Mouse (Mus musculus) kidney, adult 2 months (tissue): ENCODE data around the gene Zfp839. TPM values are rescaled to one million over a fixed set of nuclear protein-coding genes. Genes with fewer than 3 reads are reported as not detected.

Source experiments
- DNase-seq: peaks from one replicate; pipeline ENCODE4 v3.0.0; 2021
- H3K27ac ChIP-seq: fragments of 200-500 bp; 2 replicates; pipeline ENCODE4 v1.5.1; 2012; ENCODE audit warnings: low read depth, low read length, control low read depth, inconsistent platforms; ENCODE audit not compliant: insufficient read depth
- H3K27me3 ChIP-seq: fragments of 200-500 bp; replicated peaks from 2 replicates; pipeline ENCODE4 v1.6.1; 2012; ENCODE audit warnings: mild to moderate bottlenecking, moderate library complexity, low read length, inconsistent platforms; ENCODE audit not compliant: control insufficient read depth, insufficient read depth
- H3K36me3 ChIP-seq: fragments of 200-500 bp; 2 replicates; pipeline ENCODE4 v1.6.1; 2012; ENCODE audit warnings: mild to moderate bottlenecking, moderate library complexity, low read length, inconsistent platforms; ENCODE audit not compliant: control insufficient read depth, insufficient read depth
- H3K4me1 ChIP-seq: fragments of 200-500 bp; 2 replicates; pipeline ENCODE4 v1.6.1; 2011; ENCODE audit warnings: low read length; ENCODE audit not compliant: control insufficient read depth, insufficient read depth
- H3K4me3 ChIP-seq: fragments of 200-500 bp; 2 replicates; pipeline ENCODE4 v1.5.1; 2011; ENCODE audit warnings: mild to moderate bottlenecking, low read depth, low read length, control low read depth; ENCODE audit not compliant: insufficient read depth
- CTCF ChIP-seq: fragments of 200-500 bp; conservative IDR thresholded peaks from 2 replicates; pipeline ENCODE4 v1.5.1; 2011; ENCODE audit warnings: low read depth, mild to moderate bottlenecking, control low read depth, low read length, moderate library complexity, mixed read lengths; ENCODE audit not compliant: insufficient read depth, insufficient read length
- POLR2A ChIP-seq: fragments of 200-500 bp; IDR thresholded peaks from one replicate; pipeline ENCODE4 v1.6.1; 2011; ENCODE audit warnings: low read depth, low read length, control low read depth
- WGBS: fragments of 180-500 bp; shearing (Covaris S2); methylation state at CpG from one replicate; pipeline ENCODE4 v1.1.7; 2018; 5-methylcytosine and 5-hydroxymethylcytosine counted together
- polyA plus RNA-seq: library from polyadenylated mRNA; depleted of rRNA; stranded (reverse); fragments of >200 nt; gene quantifications from 2 replicates; pipeline ENCODE4 v1.2.3, GENCODE M21; 2012; rRNA removed

The Zfp839 gene
- polyA plus RNA-seq, 1 experiment, result 9.0 TPM

DNA sequence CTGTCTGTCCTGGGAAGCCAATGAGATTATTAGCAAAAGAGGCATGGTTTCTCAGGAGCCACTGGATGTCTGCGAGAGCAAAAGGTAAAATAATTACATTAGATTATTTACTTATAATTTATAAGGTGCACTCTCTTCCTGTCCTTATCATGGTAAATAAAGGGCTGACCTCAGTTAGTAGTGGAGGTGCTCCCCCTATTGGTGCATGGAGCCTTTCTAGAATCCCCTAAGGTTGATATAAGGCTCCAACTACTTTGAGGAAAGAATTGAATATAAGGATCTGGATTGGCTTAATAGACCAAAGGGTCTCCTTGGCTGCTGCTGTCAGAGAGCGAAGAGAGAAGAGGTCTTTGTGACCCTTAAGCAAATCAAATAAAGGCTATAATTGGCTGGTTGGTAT, 53.5 kb downstream of the Zfp839 start:
- Histone ChIP-seq H3K27ac (no peak overlapping the region), H3K4me3 (no peak overlapping the region), H3K36me3 (no peaks in the 10 kb centered on the region), H3K27me3 (no peaks in the 10 kb centered on the region), H3K4me1 (peaks cover 7% of the 10 kb centered on the region; the same call in 1 of the 2 replicates)
- 89% methylated on average over 2 of the region's 2 CpGs for WGBS
- peak; percentile 43 for DNase-seq
- TF ChIP-seq CTCF (0 out of 2 replicates have a peak, but pooled peaks have one; percentile 6), POLR2A (no peak)

DNA sequence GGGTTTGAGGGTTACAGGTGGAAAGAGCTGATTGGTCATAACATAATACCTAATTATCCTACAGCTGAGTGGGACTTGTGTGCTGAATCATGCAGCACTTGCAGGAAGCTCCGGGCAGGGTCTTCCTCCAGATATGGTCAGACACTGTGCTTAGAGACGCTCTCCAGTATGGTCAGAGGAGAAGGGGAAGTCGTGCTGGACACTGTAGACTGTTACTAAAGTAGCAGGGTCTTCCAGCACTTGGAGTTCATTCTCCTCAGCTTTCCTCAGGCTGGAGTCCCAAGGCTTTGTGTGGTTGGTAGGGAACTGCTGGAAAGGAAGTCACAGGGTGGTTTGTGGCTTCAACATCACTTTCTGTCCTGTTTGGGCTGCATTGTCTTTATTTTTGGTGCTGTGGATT, 57.8 kb downstream of the Zfp839 start:
- TF ChIP-seq POLR2A (no peak), CTCF (no peak)
- Histone ChIP-seq H3K4me3 (no peak overlapping the region), H3K4me1 (peaks cover 7% of the 10 kb centered on the region; the same call in 1 of the 2 replicates), H3K27ac (no peak overlapping the region), H3K27me3 (no peaks in the 10 kb centered on the region), H3K36me3 (no peaks in the 10 kb centered on the region)
- WGBS, result 70% methylated on average over 3 of the region's 3 CpGs
- no peak for DNase-seq

DNA sequence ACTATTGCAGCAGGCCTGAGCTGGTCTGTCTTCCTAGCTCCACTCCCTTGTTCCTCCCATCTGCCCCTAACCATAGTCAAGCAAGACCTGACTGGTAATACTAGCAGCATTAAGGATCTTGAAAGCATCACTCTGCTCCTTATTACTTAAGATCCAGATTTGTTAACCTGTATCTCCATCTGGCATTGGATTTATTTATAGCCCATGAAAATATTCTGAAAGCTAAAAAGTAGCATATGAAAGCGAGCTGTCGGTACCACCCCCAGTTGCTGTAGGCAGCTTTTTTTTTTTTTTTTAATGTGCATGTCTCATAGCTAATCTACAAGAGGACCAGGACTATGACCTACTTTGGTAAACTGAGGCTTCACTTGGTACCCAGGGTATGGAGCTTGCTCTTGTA, 59.9 kb downstream of the Zfp839 start:
- WGBS, result 93% methylated on average over 2 of the region's 2 CpGs
- H3K36me3 ChIP-seq, result no peaks in the 10 kb centered on the region
- DNase-seq, result no peak
- no peak overlapping the region for H3K27ac ChIP-seq
- peaks cover 7% of the 10 kb centered on the region; the same call in 1 of the 2 replicates for H3K4me1 ChIP-seq
- H3K4me3 ChIP-seq, result no peak overlapping the region
- TF ChIP-seq POLR2A (no peak), CTCF (no peak)
- no peaks in the 10 kb centered on the region for H3K27me3 ChIP-seq

DNA sequence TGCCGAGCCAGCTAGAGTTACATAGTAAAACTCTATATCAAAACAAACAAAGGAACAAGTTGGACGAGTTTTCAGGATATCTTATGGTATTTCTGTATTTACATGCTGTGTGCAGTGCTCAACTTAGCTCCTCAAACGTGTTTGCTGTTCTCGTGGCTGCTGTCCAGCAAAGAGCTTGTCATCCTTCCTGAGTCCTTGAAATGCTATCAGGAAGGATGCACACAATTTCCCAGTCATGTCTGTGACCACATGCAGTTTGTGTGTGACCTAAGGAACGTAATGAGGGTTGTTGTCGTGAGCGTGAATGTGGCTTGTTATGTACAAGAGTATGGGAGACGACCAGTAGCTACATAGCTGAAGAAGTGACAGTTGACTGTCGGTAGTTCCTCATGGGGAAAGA, 65.7 kb downstream of the Zfp839 start:
- Histone ChIP-seq H3K27ac (no peak overlapping the region), H3K4me1 (no peaks in the 10 kb centered on the region), H3K27me3 (no peaks in the 10 kb centered on the region), H3K36me3 (peaks cover 2% of the 10 kb centered on the region; the same call in 1 of the 2 replicates), H3K4me3 (no peak overlapping the region)
- TF ChIP-seq POLR2A, result no peak
- DNase-seq, result no peak
- 72% methylated on average over 9 of the region's 9 CpGs for WGBS

Other genes starting within 250 kb of the Zfp839 start
- gene Dync1h1, start 248.8 kb upstream of the Zfp839 start, polyA plus RNA-seq, result 186 and 236 TPM in 2 replicates
- gene 1700001K19Rik, start 167.6 kb upstream of the Zfp839 start, polyA plus RNA-seq, result not detected in 2 replicates
- 95.6 and 115 TPM in 2 replicates for gene Hsp90aa1, start 147.5 kb upstream of the Zfp839 start, polyA plus RNA-seq
- gene Wdr20, start 112.3 kb upstream of the Zfp839 start, polyA plus RNA-seq, result 24.0 and 24.5 TPM in 2 replicates
- gene Mok, start 9.3 kb upstream of the Zfp839 start, polyA plus RNA-seq, result 9.8 and 10.1 TPM in 2 replicates
- gene Cinp, start 38.9 kb downstream of the Zfp839 start, polyA plus RNA-seq, result 27.1 and 28.6 TPM in 2 replicates
- 4.3 and 4.7 TPM in 2 replicates for gene Tecpr2, start 39.0 kb downstream of the Zfp839 start, polyA plus RNA-seq
- gene Ankrd9, start 128.8 kb downstream of the Zfp839 start, polyA plus RNA-seq, result 23.9 and 28.0 TPM in 2 replicates
- 9.7 and 11.5 TPM in 2 replicates for gene Rcor1, start 189.1 kb downstream of the Zfp839 start, polyA plus RNA-seq